Mouse (Mus musculus): ENCODE data around the gene Samd4b. TPM values are rescaled to one million over a fixed set of nuclear protein-coding genes. Genes with fewer than 3 reads are reported as not detected.
"Not testable (repeated sequence)": the region's sequence is repeated elsewhere in the genome, so short reads cannot be mapped to it uniquely, and the experiment has no call there.

Gene Samd4b
- polyA plus RNA-seq, 1 experiment from 2014 or later, result 29.5 TPM

DNA sequence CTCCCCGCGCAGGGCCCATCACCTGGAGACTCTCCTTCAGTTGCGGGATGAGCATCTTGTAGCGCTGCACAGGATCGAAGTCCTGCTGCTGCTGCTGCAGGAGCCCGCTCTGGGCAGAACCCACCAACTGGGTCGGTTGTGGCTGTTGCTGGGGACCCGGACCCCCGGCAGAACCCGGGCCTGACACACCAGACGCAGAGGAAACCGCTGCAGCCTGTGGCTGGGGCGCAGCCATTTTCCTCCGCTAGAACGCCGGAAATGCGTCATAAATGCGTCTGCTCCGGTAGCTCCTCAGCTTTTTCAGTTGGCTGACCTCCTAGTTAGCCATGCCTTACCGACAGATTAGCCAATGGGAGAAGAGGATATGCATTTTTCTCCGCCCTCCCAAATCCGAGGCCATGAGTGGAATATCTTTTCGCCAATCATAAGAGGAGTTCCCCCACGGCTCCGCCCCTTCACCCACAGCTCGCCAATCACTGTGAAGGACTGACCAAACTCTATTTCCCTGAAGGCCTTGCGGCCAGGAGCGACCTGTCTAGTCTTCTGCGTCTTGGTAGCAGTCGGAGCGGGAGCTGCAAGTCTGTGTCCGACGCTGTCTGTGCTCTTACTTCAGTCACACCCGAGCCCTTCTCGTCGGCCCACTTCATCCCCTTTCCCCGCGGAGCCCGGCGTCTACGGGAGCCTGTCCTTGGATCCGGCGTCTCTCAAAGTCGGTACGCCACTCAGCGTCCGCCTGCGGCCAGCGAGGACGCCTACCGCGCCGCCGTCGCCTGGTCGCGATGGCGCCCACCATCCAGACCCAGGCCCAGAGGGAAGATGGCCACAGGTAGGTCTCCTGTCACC is 205.3 kb downstream of the Samd4b start, which contains the start of the genes Med29 and Paf1:
Med29 (minus strand) TSS at position 280 of the 843 bp plus-strand sequence.
Paf1 (plus strand) TSS at position 523 of the 843 bp plus-strand sequence.
- peak; percentile 98 for DNase-seq
- ATAC-seq (ENCODE audit: low FRiP score, low TSS enrichment), result peak; percentile 97
- Histone ChIP-seq H3K9me3 (ENCODE audit: control insufficient read depth, low read length) (no peaks in the 10 kb centered on the region), H3K36me3 (ENCODE audit: control insufficient read depth, insufficient read depth, low read length) (peaks cover 63% of the 10 kb centered on the region), H3K4me2 (ENCODE audit: low read length) (peak within 1 kb of the TSS; percentile 87), H3K9ac (replicated peaks; ENCODE audit: low read length) (peak within 1 kb of the TSS; percentile 70), H3K27me3 (ENCODE audit: control insufficient read depth, insufficient read depth, low read length) (no peaks in the 10 kb centered on the region), H3K27ac (replicated peaks; ENCODE audit: low read depth, low read length) (peak within 1 kb of the TSS; percentile 75), H3K4me3 (replicated peaks; ENCODE audit: low read depth, low read length) (peak within 1 kb of the TSS; percentile 67), H3K4me1 (ENCODE audit: control insufficient read depth, insufficient read depth, low read length) (peaks cover 11% of the 10 kb centered on the region)
- WGBS, result under 1% methylated on average over 58 of the region's 58 CpGs

DNA sequence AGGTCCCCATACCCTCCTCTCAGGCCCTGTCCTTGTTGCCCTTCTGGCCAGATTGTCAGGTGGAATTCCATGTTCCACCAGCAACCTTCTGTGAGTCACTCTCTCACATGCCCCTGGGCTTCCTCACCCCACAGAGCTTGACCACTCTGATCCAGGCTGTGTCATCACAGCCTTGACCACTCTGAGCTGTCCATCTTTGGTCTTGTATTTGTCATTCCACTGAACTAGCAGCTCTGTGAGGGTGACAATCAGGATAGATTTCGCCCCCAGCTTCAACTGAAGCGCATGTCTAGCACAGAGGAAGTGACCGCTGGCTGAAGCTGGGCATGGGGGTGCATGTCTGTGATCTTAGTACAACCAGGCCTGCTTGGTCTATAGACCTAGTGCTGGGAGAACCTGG is 207.6 kb downstream of the Samd4b start:
- WGBS, result 97% methylated on average over 3 of the region's 3 CpGs
- no peak for ATAC-seq (ENCODE audit: low FRiP score, low TSS enrichment)
- no peak overlapping the region for H3K27ac ChIP-seq (replicated peaks; ENCODE audit: low read depth, low read length)

DNA sequence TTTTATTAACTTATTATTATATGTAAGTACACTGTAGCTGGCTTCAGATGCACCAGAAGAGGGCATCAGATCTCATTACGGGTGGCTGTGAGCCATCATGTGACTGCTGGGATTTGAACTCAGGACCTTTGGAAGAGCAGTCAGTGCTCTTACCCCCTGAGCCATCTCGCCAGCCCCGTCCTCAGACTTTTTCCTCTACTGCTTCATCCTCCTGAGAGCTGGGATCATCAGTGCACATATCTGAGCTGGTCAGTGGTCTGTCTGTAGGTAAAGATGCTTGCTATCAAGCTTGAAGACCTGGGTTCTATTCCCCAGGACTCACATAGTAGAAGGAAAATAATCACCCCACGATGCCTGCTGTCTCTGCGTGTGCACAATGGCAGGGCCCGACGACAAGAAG is 210.6 kb downstream of the Samd4b start:
- H3K9me3 ChIP-seq (ENCODE audit: control insufficient read depth, low read length); H3K9ac ChIP-seq (replicated peaks; ENCODE audit: low read length); DNase-seq; ATAC-seq (ENCODE audit: low FRiP score, low TSS enrichment); H3K4me3 ChIP-seq (replicated peaks; ENCODE audit: low read depth, low read length); H3K4me2 ChIP-seq (ENCODE audit: low read length); H3K4me1 ChIP-seq (ENCODE audit: control insufficient read depth, insufficient read depth, low read length); H3K27me3 ChIP-seq (ENCODE audit: control insufficient read depth, insufficient read depth, low read length); H3K27ac ChIP-seq (replicated peaks; ENCODE audit: low read depth, low read length): not testable (repeated sequence)
- peaks cover 45% of the 10 kb centered on the region for H3K36me3 ChIP-seq (ENCODE audit: control insufficient read depth, insufficient read depth, low read length)
- WGBS, result 87% methylated on average over 7 of the region's 7 CpGs

More for the DNA sequence above, 207.6 kb downstream of the Samd4b start:
- no peak overlapping the region for H3K4me2 ChIP-seq (ENCODE audit: low read length)
- peaks cover 53% of the 10 kb centered on the region for H3K36me3 ChIP-seq (ENCODE audit: control insufficient read depth, insufficient read depth, low read length)
- no peaks in the 10 kb centered on the region for H3K27me3 ChIP-seq (ENCODE audit: control insufficient read depth, insufficient read depth, low read length)
- no peak overlapping the region for H3K9ac ChIP-seq (replicated peaks; ENCODE audit: low read length)
- no peak for DNase-seq
- peaks cover 11% of the 10 kb centered on the region for H3K4me1 ChIP-seq (ENCODE audit: control insufficient read depth, insufficient read depth, low read length)
- H3K4me3 ChIP-seq (replicated peaks; ENCODE audit: low read depth, low read length), result no peak overlapping the region
- no peaks in the 10 kb centered on the region for H3K9me3 ChIP-seq (ENCODE audit: control insufficient read depth, low read length)

DNA sequence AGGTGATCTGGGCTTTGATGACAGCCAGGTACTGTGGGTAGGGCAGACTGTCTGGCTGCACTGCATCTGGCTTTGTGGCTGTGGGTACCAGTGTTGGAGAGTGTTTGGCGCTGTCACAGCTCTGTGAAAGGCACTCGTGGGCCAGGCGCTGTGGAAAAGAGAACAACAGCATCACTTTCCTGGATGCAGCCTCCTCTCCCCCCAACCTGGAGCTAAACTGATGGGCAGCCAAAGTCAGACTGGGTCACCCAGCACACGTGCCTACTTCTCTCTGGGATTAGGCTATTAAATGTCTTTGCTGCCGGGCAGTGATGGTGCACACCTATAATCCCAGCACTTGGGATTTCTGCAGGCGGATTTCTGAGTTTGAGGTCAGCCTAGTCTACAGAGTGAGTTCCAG is 211.1 kb downstream of the Samd4b start:
- 81% methylated on average over 6 of the region's 6 CpGs for WGBS

DNA sequence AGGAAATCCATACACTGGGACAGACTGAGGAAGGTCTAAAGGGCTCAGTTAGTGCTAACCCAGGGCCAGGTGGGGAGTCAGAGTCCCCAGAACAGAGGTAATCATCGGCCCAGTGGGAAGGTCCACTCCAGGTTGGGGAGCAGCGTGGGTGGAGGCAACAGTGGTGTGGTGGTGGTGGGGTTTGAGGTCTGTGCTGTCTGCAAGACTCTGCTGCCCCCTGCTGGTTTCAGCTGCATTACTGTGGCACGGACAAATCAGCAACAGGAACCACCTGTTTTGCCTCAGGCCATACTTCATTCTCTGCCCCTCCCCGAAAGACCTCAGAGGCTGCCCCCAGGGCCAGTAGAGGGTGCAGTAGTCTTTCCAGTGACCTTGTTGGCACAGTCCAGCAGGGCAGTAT is 211.5 kb downstream of the Samd4b start:
- H3K36me3 ChIP-seq (ENCODE audit: control insufficient read depth, insufficient read depth, low read length), result peaks cover 45% of the 10 kb centered on the region
- H3K4me1 ChIP-seq (ENCODE audit: control insufficient read depth, insufficient read depth, low read length), result peaks cover 10% of the 10 kb centered on the region
- H3K9me3 ChIP-seq (ENCODE audit: control insufficient read depth, low read length), result no peaks in the 10 kb centered on the region
- H3K27ac ChIP-seq (replicated peaks; ENCODE audit: low read depth, low read length), result no peak overlapping the region
- DNase-seq, result peak; percentile 90
- H3K27me3 ChIP-seq (ENCODE audit: control insufficient read depth, insufficient read depth, low read length), result no peaks in the 10 kb centered on the region
- ATAC-seq (ENCODE audit: low FRiP score, low TSS enrichment), result 0 out of 2 replicates have a peak, but pooled peaks have one; percentile 35
- H3K9ac ChIP-seq (replicated peaks; ENCODE audit: low read length), result no peak overlapping the region
- no peak overlapping the region for H3K4me3 ChIP-seq (replicated peaks; ENCODE audit: low read depth, low read length)
- no peak overlapping the region for H3K4me2 ChIP-seq (ENCODE audit: low read length)
- WGBS, result 20% methylated on average over 4 of the region's 4 CpGs

More for the DNA sequence above, 211.1 kb downstream of the Samd4b start:
- Histone ChIP-seq H3K4me1 (ENCODE audit: control insufficient read depth, insufficient read depth, low read length) (peaks cover 11% of the 10 kb centered on the region), H3K36me3 (ENCODE audit: control insufficient read depth, insufficient read depth, low read length) (peaks cover 45% of the 10 kb centered on the region)
- not testable (repeated sequence) for H3K4me3 ChIP-seq (replicated peaks; ENCODE audit: low read depth, low read length); H3K9ac ChIP-seq (replicated peaks; ENCODE audit: low read length); H3K9me3 ChIP-seq (ENCODE audit: control insufficient read depth, low read length); DNase-seq; H3K27me3 ChIP-seq (ENCODE audit: control insufficient read depth, insufficient read depth, low read length); H3K27ac ChIP-seq (replicated peaks; ENCODE audit: low read depth, low read length); H3K4me2 ChIP-seq (ENCODE audit: low read length); ATAC-seq (ENCODE audit: low FRiP score, low TSS enrichment)

DNA sequence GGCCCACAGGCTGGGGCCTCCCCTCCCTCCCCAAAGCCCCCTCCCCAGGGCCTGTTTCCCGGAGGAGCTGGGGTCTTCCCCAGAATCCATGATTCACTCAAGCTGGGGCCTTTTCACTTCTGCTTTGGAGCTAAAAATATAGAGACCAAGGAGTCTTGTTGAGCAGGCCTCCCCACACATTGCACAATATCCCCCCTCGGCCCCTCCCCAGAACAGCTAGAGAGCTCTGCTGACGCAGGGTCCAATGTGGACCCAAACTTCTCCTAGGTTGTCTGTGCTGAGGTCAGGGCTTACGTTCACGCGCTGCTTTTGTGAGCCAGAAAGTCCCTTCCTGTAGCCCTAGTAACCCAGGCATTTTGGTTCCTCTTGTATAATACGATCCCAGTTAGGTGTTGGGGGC is 211.9 kb downstream of the Samd4b start:
- Histone ChIP-seq H3K27ac (replicated peaks; ENCODE audit: low read depth, low read length) (no peak overlapping the region), H3K27me3 (ENCODE audit: control insufficient read depth, insufficient read depth, low read length) (no peaks in the 10 kb centered on the region), H3K4me2 (ENCODE audit: low read length) (no peak overlapping the region), H3K9ac (replicated peaks; ENCODE audit: low read length) (no peak overlapping the region), H3K36me3 (ENCODE audit: control insufficient read depth, insufficient read depth, low read length) (peaks cover 45% of the 10 kb centered on the region), H3K9me3 (ENCODE audit: control insufficient read depth, low read length) (no peaks in the 10 kb centered on the region), H3K4me3 (replicated peaks; ENCODE audit: low read depth, low read length) (no peak overlapping the region), H3K4me1 (ENCODE audit: control insufficient read depth, insufficient read depth, low read length) (peaks cover 11% of the 10 kb centered on the region; the same call in 1 of the 2 replicates)
- DNase-seq (no peak), ATAC-seq (ENCODE audit: low FRiP score, low TSS enrichment) (no peak)
- WGBS, result 87% methylated on average over 7 of the region's 7 CpGs

DNA sequence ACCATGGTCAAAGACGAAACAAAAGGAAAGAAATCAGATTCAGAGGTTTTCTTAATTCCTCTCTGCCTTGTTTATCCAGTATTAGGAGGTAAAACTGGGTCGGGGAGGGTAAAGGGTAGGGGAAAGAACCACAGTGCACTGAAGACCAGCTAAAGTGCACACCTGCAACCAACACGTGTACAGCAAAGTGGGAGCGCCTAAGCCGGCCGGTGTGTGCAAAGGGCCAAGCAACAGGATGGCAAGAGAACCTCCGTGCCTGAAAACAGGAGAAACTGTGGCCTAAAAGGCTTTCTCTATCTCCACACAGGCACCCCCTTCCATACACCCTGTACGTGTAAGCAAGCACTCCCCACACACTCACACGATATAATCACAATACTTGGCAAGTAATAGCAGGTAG is 212.7 kb downstream of the Samd4b start:
- H3K9ac ChIP-seq (replicated peaks; ENCODE audit: low read length), result no peak overlapping the region
- peaks cover 14% of the 10 kb centered on the region; the same call in 1 of the 2 replicates for H3K4me1 ChIP-seq (ENCODE audit: control insufficient read depth, insufficient read depth, low read length)
- no peak overlapping the region for H3K4me3 ChIP-seq (replicated peaks; ENCODE audit: low read depth, low read length)
- no peak overlapping the region for H3K27ac ChIP-seq (replicated peaks; ENCODE audit: low read depth, low read length)
- DNase-seq (no peak), ATAC-seq (ENCODE audit: low FRiP score, low TSS enrichment) (no peak)
- H3K9me3 ChIP-seq (ENCODE audit: control insufficient read depth, low read length), result no peaks in the 10 kb centered on the region
- 92% methylated on average over 9 of the region's 9 CpGs for WGBS
- H3K4me2 ChIP-seq (ENCODE audit: low read length), result no peak overlapping the region
- no peaks in the 10 kb centered on the region for H3K27me3 ChIP-seq (ENCODE audit: control insufficient read depth, insufficient read depth, low read length)
- H3K36me3 ChIP-seq (ENCODE audit: control insufficient read depth, insufficient read depth, low read length), result peaks cover 37% of the 10 kb centered on the region

DNA sequence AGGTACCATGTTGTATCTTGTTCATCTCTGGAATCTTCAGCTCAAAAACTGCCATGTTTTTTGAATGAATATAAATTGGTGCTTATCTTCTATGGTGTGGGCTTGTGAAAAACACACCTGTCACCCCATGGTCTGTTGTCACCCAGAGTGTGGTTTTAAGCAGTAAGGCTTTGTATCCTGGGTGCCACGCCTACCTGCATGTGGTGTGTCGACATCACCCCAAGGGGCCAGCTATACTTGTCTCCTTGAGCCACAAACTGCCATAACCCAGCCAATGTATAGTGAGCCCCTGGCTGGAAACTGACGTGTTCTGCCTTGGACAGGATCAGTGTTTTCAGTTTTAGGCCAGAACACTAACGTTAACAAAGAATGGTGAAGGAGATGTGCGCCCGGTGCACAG is 213.8 kb downstream of the Samd4b start:
- no peak for DNase-seq
- Histone ChIP-seq H3K4me2 (ENCODE audit: low read length) (no peak overlapping the region), H3K9me3 (ENCODE audit: control insufficient read depth, low read length) (no peaks in the 10 kb centered on the region), H3K4me1 (ENCODE audit: control insufficient read depth, insufficient read depth, low read length) (peaks cover 19% of the 10 kb centered on the region; the same call in 1 of the 2 replicates), H3K4me3 (replicated peaks; ENCODE audit: low read depth, low read length) (no peak overlapping the region), H3K27me3 (ENCODE audit: control insufficient read depth, insufficient read depth, low read length) (no peaks in the 10 kb centered on the region), H3K27ac (replicated peaks; ENCODE audit: low read depth, low read length) (no peak overlapping the region), H3K9ac (replicated peaks; ENCODE audit: low read length) (no peak overlapping the region), H3K36me3 (ENCODE audit: control insufficient read depth, insufficient read depth, low read length) (peaks cover 29% of the 10 kb centered on the region)
- ATAC-seq (ENCODE audit: low FRiP score, low TSS enrichment), result no peak
- 85% methylated on average over 6 of the region's 6 CpGs for WGBS

DNA sequence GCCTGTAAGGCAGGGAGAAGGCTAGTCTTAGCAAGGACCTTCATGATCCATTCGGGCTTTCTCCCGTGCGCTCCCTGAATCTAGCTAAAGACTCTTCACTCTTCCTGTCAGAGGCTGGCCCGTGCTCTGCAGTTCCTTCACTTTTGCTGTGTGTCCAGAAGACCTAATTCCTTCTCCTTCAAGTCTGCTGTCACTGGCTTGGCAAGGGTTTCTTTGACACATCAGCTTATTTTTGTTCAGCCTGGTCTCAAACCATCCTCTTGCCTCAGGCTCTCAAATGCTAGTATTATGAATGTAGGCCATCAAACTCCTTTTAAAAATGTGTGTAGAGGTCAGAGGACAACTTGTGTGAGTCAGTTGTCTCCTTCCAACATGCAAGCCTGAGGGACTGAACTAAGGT is 214.3 kb downstream of the Samd4b start:
- H3K4me3 ChIP-seq (replicated peaks; ENCODE audit: low read depth, low read length), result no peak overlapping the region
- H3K4me2 ChIP-seq (ENCODE audit: low read length), result no peak overlapping the region
- peaks cover 24% of the 10 kb centered on the region for H3K36me3 ChIP-seq (ENCODE audit: control insufficient read depth, insufficient read depth, low read length)
- H3K9ac ChIP-seq (replicated peaks; ENCODE audit: low read length), result no peak overlapping the region
- H3K4me1 ChIP-seq (ENCODE audit: control insufficient read depth, insufficient read depth, low read length), result peaks cover 19% of the 10 kb centered on the region
- DNase-seq, result no peak
- WGBS, result 87% methylated on average over 4 of the region's 4 CpGs
- no peak for ATAC-seq (ENCODE audit: low FRiP score, low TSS enrichment)
- H3K27me3 ChIP-seq (ENCODE audit: control insufficient read depth, insufficient read depth, low read length), result no peaks in the 10 kb centered on the region
- no peak overlapping the region for H3K27ac ChIP-seq (replicated peaks; ENCODE audit: low read depth, low read length)
- H3K9me3 ChIP-seq (ENCODE audit: control insufficient read depth, low read length), result no peaks in the 10 kb centered on the region
